Mouse (Mus musculus) layer of hippocampus, postnatal 25 days (tissue): ENCODE measurements at regions not wholly inside any gene's neighbourhood (a gene's known extent, or its start where the extent isn't known, plus 50 kb on each side); places are given as distances from the start of the nearest gene placed in this dataset.

Source experiments
- DNase-seq, 2 experiments: peaks; one replicate each; pipeline ENCODE4 v3.0.0; 2022; ENCODE audit warnings: mixed read lengths in 2 of 2, low spot score in 1 of 2; ENCODE audit errors: extremely low spot score in 1 of 2

DNA sequence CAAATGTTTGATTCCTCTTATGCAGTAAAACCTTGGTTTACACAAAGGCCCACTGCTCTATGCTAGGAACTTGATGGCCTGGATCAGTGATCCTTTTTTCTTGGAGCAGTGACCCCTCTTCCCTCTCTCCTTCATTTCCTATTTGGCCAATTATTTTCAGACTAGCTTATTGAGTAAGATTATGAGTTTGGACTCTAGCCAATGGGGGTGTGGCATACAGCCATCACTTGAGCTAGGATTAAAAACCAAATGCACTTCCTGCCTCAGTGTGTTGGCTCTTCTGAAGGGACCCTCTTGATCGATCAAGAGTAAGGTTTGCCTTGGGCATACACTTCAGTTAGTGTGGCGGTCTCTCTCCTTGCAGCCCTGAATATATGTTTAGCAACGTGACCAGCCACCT, 1172.6 kb upstream of the Gulo start:
- DNase-seq = no peak

- no peak for DNase-seq
Observed at GRCm38 (mm10) chr14:67179549-67179948, 1170.5 kb upstream of the Gulo start.

GRCm38 (mm10) chr14:67178329-67179039, 1169.5 kb upstream of the Gulo start:
- DNase-seq = no peak

DNA sequence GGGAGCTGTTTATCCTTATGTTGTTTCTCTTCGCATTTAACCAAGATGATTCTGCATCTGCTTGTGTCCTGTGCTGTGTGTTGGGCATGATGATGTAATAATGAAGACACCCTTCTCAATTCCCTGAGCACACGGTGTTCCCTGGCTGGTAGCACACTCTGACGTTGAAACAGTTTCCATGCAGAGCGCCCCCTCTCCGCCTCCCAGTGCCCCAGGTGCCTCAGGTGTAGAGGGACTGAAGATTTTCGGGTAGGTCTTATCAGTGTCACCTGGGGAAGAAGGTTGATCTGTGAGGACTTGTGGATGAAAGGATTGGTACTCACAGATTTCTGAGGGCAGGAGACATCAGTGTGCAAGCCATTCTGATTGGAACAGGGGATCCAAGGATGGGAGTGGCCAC, 1167.7 kb upstream of the Gulo start:
- no peak for DNase-seq

- no peak for DNase-seq
Observed at GRCm38 (mm10) chr14:67176100-67176499, 1167.1 kb upstream of the Gulo start.

- no peak for DNase-seq
Observed at GRCm38 (mm10) chr14:67174929-67175328, 1165.9 kb upstream of the Gulo start.

GRCm38 (mm10) chr14:67170801-67171200, 1161.8 kb upstream of the Gulo start:
- DNase-seq = no peak

GRCm38 (mm10) chr14:67170248-67170647, 1161.2 kb upstream of the Gulo start:
- DNase-seq = no peak

- DNase-seq = no peak
Observed at GRCm38 (mm10) chr14:67169201-67169600, 1160.2 kb upstream of the Gulo start.

DNA sequence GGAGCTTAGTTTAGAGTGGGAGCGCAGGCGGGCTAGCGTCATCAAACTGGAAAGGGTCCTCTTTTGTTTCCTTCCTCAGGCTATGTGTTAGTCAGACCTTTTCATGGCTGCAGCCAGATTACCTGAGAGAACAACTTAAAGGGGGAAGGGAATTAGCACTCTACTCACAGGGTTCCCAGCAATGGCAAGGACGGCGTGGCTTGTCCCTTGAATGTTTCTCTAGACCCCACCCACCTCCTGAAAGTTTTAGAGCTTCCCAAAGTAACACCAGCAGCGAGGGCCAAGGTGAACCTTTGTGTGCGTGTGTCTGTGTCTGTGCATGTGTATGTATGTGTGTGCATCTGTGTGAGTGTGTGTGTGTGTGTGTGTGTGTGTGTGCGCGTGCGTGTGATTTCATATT, 1151.0 kb upstream of the Gulo start:
- DNase-seq = no peak

DNA sequence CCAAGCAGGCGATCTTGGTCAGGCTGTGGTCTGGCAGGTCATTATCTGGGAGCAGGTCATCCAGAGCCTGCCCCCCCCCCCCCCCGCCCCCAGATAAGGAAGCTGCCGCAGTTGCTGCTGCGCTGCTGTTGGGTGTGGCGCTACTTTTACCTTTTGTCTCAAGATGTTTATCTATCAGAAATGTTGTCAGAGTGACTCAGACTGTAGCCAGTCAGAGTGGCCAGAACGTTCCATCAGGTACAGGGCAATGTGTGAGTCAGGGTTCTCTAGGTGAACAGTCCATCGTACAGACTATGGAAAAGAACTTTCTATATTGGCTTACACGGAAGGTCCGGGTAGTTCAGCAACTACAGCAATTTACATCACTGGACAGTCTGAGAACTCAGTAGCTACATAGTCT, 1149.9 kb upstream of the Gulo start:
- DNase-seq = no peak

DNA sequence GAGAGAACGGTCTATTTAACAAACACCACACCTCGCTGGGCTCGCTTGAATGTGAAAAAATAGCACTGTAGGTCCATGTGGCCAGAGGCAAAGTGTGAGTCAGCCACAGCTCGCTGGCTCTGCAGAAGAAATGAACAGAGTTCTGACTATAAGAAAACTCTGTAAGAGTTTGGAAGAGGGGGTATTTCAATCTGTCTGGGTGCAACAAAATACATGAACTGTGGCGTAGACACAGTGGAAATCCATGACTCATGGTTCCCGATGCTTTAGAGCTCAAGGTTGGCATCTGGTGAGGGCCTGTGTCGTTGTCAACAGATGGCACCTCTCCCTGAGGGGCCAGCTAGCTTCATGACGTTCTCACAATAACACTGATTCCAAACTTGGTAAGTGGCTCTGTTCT, 1147.4 kb upstream of the Gulo start:
- DNase-seq = no peak

- no peak for DNase-seq
Observed at GRCm38 (mm10) chr14:67153621-67154020, 1144.6 kb upstream of the Gulo start.

DNA sequence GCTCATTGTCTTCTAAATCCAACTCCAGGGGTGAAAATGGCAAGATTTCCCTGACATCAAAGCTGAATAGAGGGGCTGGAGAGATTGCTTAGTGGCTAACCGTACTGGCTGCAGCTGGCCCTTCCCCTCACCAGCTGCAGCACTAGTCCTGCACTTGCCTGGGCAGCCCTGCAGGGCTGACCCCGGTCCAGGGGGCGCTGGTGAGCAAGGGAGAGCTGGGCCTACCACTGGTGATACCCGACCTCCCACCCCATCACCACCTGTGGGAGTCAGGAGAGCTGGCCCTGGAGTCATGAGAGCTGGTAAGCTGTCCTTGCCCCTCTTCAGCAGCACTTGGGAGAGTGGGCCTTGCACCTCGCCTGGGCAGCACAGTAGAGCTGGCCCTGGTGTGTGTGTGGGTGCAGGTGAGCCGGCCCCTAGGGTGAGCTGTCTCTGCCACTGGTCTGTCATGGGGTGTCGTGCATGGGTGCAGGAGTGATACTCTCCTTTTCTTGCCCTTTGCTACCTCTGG, 1141.0 kb upstream of the Gulo start:
- peak in 1 of 2 experiments; percentile 27 for DNase-seq

DNA sequence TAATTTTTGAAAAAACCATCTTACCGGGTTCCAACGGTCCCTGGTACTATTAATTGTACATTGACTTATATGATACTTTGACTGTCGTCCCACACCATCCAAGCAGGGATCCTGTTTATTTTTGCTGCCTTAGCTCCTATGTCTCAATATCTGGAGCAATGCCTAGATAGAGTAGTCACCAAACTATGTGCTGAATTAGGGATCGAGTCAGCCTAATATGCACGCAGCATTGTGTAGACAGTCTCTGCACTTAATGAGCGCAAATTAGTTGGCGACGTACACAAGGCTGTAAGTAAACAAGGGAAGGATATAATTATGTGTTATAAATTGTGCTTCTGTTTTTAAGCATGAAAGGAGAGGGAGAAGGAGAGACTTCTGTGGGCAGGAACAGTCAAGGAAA, 1140.1 kb upstream of the Gulo start:
- DNase-seq = no peak

DNA sequence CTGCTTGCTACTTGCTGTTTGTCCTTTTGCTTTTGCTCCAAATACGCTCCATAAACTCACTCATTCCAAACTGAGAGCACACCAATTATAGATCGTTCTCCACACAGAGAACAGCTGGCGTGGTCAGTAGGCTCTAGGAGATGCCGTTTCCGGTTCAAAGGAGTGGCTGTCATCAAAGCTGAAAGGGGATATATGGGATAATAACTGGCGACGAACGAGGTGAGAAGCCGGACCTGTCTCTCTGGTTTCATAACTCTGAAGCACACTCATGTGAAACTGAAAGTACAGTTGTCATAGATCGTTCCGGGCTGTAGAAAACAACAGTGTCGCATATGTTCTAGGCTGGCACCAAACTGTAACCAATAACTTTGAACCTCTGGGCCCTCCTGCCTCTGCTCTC, 1137.6 kb upstream of the Gulo start:
- DNase-seq = no peak

DNA sequence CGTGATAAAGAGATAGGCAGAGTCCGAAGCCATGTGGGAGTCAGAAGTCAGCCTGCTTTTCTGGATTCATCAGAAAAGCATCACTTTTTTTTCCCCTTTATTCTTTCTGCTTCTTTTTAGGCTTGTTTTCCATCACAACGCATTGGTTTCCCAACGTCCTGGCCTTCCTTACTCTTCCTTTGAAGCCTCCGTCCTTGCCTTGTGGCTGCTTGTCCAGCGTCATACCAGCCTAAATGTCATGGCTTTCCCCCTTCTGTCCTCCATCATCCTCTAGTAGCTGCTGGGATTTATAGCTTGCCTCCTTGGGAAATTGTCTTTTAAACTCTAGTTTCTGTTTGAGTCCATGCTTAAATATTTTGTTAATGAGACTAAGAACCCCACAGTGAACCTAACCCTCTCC, 1136.0 kb upstream of the Gulo start:
- no peak for DNase-seq

GRCm38 (mm10) chr14:67144461-67144985, 1135.5 kb upstream of the Gulo start:
- DNase-seq = no peak

- no peak for DNase-seq
Observed at GRCm38 (mm10) chr14:67143826-67144225, 1134.8 kb upstream of the Gulo start.

DNA sequence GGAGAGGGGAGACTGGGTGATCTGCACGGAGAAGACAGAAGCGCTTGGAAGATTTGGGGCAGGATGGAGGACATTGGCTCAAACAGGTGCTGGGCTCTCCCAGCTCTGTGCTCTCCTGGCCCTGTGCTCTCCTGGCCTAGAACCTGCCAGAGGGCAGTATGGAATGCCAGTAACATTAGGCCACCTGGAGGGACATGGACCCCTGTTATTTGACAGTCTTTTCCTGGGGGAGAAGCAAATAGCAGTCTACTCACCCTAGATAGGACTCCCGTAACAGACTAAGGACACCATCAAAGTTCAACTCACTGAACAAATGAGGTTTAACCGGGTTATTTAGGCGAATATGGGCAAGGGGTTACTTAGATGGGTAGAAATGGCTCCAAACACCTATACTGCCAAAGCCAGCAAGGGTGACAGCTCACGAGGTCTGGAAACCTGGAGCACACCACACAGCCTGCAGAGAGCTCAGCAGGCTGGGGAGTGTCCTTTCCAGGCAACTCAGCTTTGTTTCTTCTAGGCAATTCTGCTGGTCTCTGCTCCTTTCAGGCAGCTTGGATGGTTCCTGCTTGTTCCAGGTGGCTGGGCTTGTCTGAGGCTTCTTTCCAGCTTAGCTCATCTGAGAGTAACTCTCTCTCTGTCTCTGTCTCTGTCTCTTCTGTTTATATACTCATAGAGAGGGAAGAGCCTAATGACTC, 1133.7 kb upstream of the Gulo start:
- DNase-seq = peak in 1 of 2 experiments; percentile 18

GRCm38 (mm10) chr14:67141581-67142441, 1132.8 kb upstream of the Gulo start:
- DNase-seq = peak; percentile 51 to 76
